Mouse (Mus musculus) testis, adult 2 months (tissue): ENCODE measurements around the gene Slc7a15.

Experiments used
- CTCF ChIP-seq: fragments of 200-500 bp; IDR thresholded peaks from 2 replicates; pipeline ENCODE4 v1.5.1; 2012; ENCODE audit warnings: low read depth, mild to moderate bottlenecking, inconsistent platforms, low read length, moderate library complexity; ENCODE audit not compliant: control insufficient read depth, insufficient read depth, insufficient replicate concordance
- POLR2A ChIP-seq: fragments of 200-500 bp; IDR thresholded peaks from 2 replicates; pipeline ENCODE4 v1.6.1; 2012; ENCODE audit warnings: low read depth, mild to moderate bottlenecking, inconsistent platforms, low read length, moderate library complexity; ENCODE audit not compliant: control insufficient read depth

GRCm38 (mm10) chr12:8501571-8502305 lies 97.1 kb downstream of the Slc7a15 start:
- TF ChIP-seq POLR2A, result no peak
- no peak for TF ChIP-seq CTCF
